In genomic region chr17:5609875-5610552, GRCm38 (mm10) we compare ENCODE assay signal across 22 mouse cellular contexts.
DNase-seq lines count a peak whose midpoint lies in the region; ATAC-seq and TF ChIP-seq lines count a peak whose summit lies in the region.
"Had no signal": no experiment of that assay in that cellular context is flagged by ENCODE, and none has a peak within 500 bp of the region (broad histone marks: within the 10 kb centered on the region; RNA-seq: fewer than 3 reads in every experiment).

No protein-coding gene starts in this region.

- 57% methylated on average over 4 of the region's 4 CpGs for WGBS in kidney, adult 2 months
- 86% methylated on average over 4 of the region's 4 CpGs for WGBS in kidney, embryonic 14.5 days
- WGBS in liver, embryonic 12.5 days (ENCODE audit: insufficient replicate concordance): 77% methylated on average over 4 of the region's 4 CpGs
- WGBS in liver, embryonic 15.5 days (ENCODE audit: insufficient replicate concordance): 81% methylated on average over 4 of the region's 4 CpGs

- DNase-seq in kidney, adult 2 months: peak; percentile 70
- DNase-seq in liver: no peak
- DNase-seq in cerebellum, postnatal 25 days: no peak
- DNase-seq in natural killer cell, adult 2 months (ENCODE audit: low spot score in 2 of 2): no peak
- DNase-seq: adrenal gland, postnatal 25 days; cerebellum, adult 9-10 months; forebrain, postnatal 0 days; gastrocnemius, postnatal 14 days; heart, adult 18-20 months; heart, postnatal 10 days; lung, postnatal 4 days; thymus, adult 2 months; thymus, postnatal 4 days had no signal

- no peak overlapping the region for H3K4me3 ChIP-seq in kidney, adult 2 months (ENCODE audit: insufficient read depth, low read depth, low read length)
- no peak overlapping the region for H3K4me3 ChIP-seq in kidney, embryonic 14.5 days (ENCODE audit: low read length)
- no peak overlapping the region for H3K4me3 ChIP-seq in liver, embryonic 12.5 days
- no peak overlapping the region for H3K4me3 ChIP-seq in liver, embryonic 15.5 days (replicated peaks)
- H3K4me3 ChIP-seq: heart, embryonic 12.5 days; left cerebral cortex, adult 2 months; midbrain, embryonic 15.5 days; myocyte had no signal

- no peaks in the 10 kb centered on the region for H3K27me3 ChIP-seq in kidney, adult 2 months (replicated peaks; ENCODE audit: control insufficient read depth, insufficient read depth, low read length)
- no peaks in the 10 kb centered on the region for H3K27me3 ChIP-seq in kidney, embryonic 14.5 days (ENCODE audit: control insufficient read depth, insufficient read depth, low read length)
- no peaks in the 10 kb centered on the region for H3K27me3 ChIP-seq in liver, embryonic 12.5 days (replicated peaks)
- H3K27me3 ChIP-seq in liver, embryonic 15.5 days: no peaks in the 10 kb centered on the region
- H3K27me3 ChIP-seq: heart, embryonic 12.5 days; midbrain, embryonic 15.5 days had no signal

- no peaks in the 10 kb centered on the region for H3K36me3 ChIP-seq in kidney, adult 2 months (ENCODE audit: control insufficient read depth, insufficient read depth, low read length)
- H3K36me3 ChIP-seq in kidney, embryonic 14.5 days (ENCODE audit: control insufficient read depth, insufficient read depth, low read length): no peaks in the 10 kb centered on the region
- no peaks in the 10 kb centered on the region for H3K36me3 ChIP-seq in liver, embryonic 12.5 days
- no peaks in the 10 kb centered on the region for H3K36me3 ChIP-seq in liver, embryonic 15.5 days (replicated peaks)
- H3K36me3 ChIP-seq: heart, embryonic 12.5 days; midbrain, embryonic 15.5 days had no signal

- H3K4me2 ChIP-seq in kidney, embryonic 14.5 days (replicated peaks; ENCODE audit: low read depth, low read length): no peak overlapping the region
- no peak overlapping the region for H3K4me2 ChIP-seq in liver, embryonic 12.5 days
- no peak overlapping the region for H3K4me2 ChIP-seq in liver, embryonic 15.5 days
- H3K4me2 ChIP-seq: heart, embryonic 12.5 days; midbrain, embryonic 15.5 days had no signal

- no peaks in the 10 kb centered on the region for H3K9me3 ChIP-seq in kidney, embryonic 14.5 days (ENCODE audit: control insufficient read depth, low read length)
- H3K9me3 ChIP-seq in liver, embryonic 12.5 days (replicated peaks): no peaks in the 10 kb centered on the region
- no peaks in the 10 kb centered on the region for H3K9me3 ChIP-seq in liver, embryonic 15.5 days (replicated peaks)
- H3K9me3 ChIP-seq: midbrain, embryonic 15.5 days had no signal

- no peak overlapping the region for H3K9ac ChIP-seq in kidney, embryonic 14.5 days (ENCODE audit: low read depth, low read length)
- no peak overlapping the region for H3K9ac ChIP-seq in liver, embryonic 12.5 days
- no peak overlapping the region for H3K9ac ChIP-seq in liver, embryonic 15.5 days
- H3K9ac ChIP-seq: forebrain, postnatal 0 days; heart, embryonic 12.5 days; midbrain, embryonic 15.5 days had no signal

- no peak overlapping the region for H3K27ac ChIP-seq in kidney, adult 2 months (ENCODE audit: insufficient read depth, low read depth, low read length)
- no peak overlapping the region for H3K27ac ChIP-seq in kidney, embryonic 14.5 days (ENCODE audit: low read depth, low read length)
- H3K27ac ChIP-seq in liver, embryonic 12.5 days: no peak overlapping the region
- no peak overlapping the region for H3K27ac ChIP-seq in liver, embryonic 15.5 days (replicated peaks)
- H3K27ac ChIP-seq: hindbrain, postnatal 0 days; left cerebral cortex, adult 2 months; midbrain, embryonic 15.5 days; stomach, postnatal 0 days had no signal

- peaks cover 13% of the 10 kb centered on the region for H3K4me1 ChIP-seq in kidney, adult 2 months (ENCODE audit: control insufficient read depth, insufficient read depth, low read length)
- no peaks in the 10 kb centered on the region for H3K4me1 ChIP-seq in kidney, embryonic 14.5 days (ENCODE audit: control insufficient read depth, insufficient read depth, low read length)
- peaks cover 23% of the 10 kb centered on the region for H3K4me1 ChIP-seq in liver, embryonic 12.5 days
- H3K4me1 ChIP-seq in liver, embryonic 15.5 days (replicated peaks): peaks cover 20% of the 10 kb centered on the region

- no peak for TF ChIP-seq CTCF in kidney, adult 2 months (conservative IDR thresholded peaks at IDR 0.05; ENCODE audit: insufficient read depth, insufficient read length, low read depth, low read length)

- TF ChIP-seq POLR2A in kidney, adult 2 months (IDR thresholded peaks at IDR 0.05; ENCODE audit: low read depth, low read length): no peak

- ATAC-seq in kidney, embryonic 14.5 days (ENCODE audit: low FRiP score, low TSS enrichment): no peak
- 0 out of 2 replicates have a peak, but pooled peaks have one; percentile 36 for ATAC-seq in liver, embryonic 12.5 days
- ATAC-seq in liver, embryonic 15.5 days (ENCODE audit: insufficient read depth): peak; percentile 44; the same call in 1 of the 2 replicates
- ATAC-seq: forebrain, postnatal 0 days; hindbrain, postnatal 0 days; midbrain, embryonic 15.5 days had no signal
